Mouse (Mus musculus) kidney, embryonic 16.5 days (tissue): Measurements from ENCODE around the gene Arhgef26. TPM values are rescaled to one million over a fixed set of nuclear protein-coding genes. Genes with fewer than 3 reads are reported as not detected.
A peak's percentile ranks its signal among the peaks of the same experiment; 100 is the strongest.

Source experiments
- ATAC-seq: fragments of 200-750 bp; cut with Nextera tagmentation; 2 replicates; pipeline ENCODE4 v1.8.0; 2017; ENCODE audit warnings: moderate TSS enrichment; ENCODE audit not compliant: low FRiP score, low TSS enrichment
- H3K27ac ChIP-seq: fragments of 300-500 bp; sonication (generic); 2 replicates; pipeline ENCODE4 v1.5.1; 2014; ENCODE audit warnings: low read length
- H3K27me3 ChIP-seq: fragments of 300-500 bp; sonication (generic); 2 replicates; pipeline ENCODE4 v1.6.1; 2014; ENCODE audit warnings: low read length, control low read depth, mixed read lengths; ENCODE audit not compliant: insufficient read depth
- H3K36me3 ChIP-seq: fragments of 300-500 bp; sonication (generic); 2 replicates; pipeline ENCODE4 v1.6.1; 2014; ENCODE audit warnings: low read length, control low read depth, mixed read lengths; ENCODE audit not compliant: insufficient read depth
- H3K4me1 ChIP-seq: fragments of 300-500 bp; sonication (generic); 2 replicates; pipeline ENCODE4 v1.6.1; 2014; ENCODE audit warnings: low read length, control low read depth, mixed read lengths; ENCODE audit not compliant: insufficient read depth
- H3K4me2 ChIP-seq: fragments of 300-500 bp; sonication (generic); replicated peaks from 2 replicates; pipeline ENCODE4 v1.6.1; 2014; ENCODE audit warnings: low read depth, low read length
- H3K4me3 ChIP-seq: fragments of 300-500 bp; sonication (generic); 2 replicates; pipeline ENCODE4 v1.5.1; 2014; ENCODE audit warnings: mild to moderate bottlenecking, low read length
- H3K9ac ChIP-seq: fragments of 300-500 bp; sonication (generic); replicated peaks from 2 replicates; pipeline ENCODE4 v1.6.1; 2014; ENCODE audit warnings: low read length
- H3K9me3 ChIP-seq: fragments of 300-500 bp; sonication (generic); 2 replicates; pipeline ENCODE4 v1.6.1; 2016; ENCODE audit warnings: low read length, control low read depth
- WGBS: fragments of 180-500 bp; shearing (Covaris S2); extraction: QIAGEN DNeasy Blood & Tissue Kit; methylation state at CpG from one replicate; pipeline ENCODE4 v1.1.7; 2014; 5-methylcytosine and 5-hydroxymethylcytosine counted together
- polyA plus RNA-seq: library from polyadenylated mRNA; unstranded; fragments of >200 nt; fragmentation: Nextera tagmentation; extraction: Ambion mirVana; gene quantifications from 2 replicates; pipeline ENCODE4 v1.2.1, GENCODE M21; 2015

Gene Arhgef26
- polyA plus RNA-seq, 1 experiment from 2014 or later, result 10.8 TPM

DNA sequence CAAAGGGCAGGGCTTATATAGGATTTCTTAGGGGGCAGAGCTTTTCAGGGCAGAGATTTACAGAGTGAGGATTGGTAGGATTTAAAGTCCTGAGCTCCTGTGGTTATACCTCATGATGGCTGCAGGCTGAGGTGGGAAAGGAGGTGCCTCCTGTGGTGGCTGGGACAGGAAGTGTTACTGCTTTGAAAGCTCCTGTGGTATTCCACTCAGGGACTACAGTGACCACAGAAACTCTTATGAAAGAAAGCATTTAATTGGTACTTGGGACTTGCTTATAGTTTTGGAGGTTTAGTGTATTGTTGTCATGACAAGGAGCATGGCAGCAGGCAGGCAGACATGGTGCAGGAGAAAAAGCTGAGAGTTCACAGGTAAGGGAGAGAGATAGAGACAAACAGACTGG lies 97.8 kb downstream of the Arhgef26 start:
- Histone ChIP-seq H3K27me3 (no peaks in the 10 kb centered on the region), H3K27ac (no peak overlapping the region), H3K4me2 (no peak overlapping the region), H3K9me3 (no peaks in the 10 kb centered on the region), H3K9ac (no peak overlapping the region), H3K4me3 (no peak overlapping the region), H3K4me1 (no peaks in the 10 kb centered on the region), H3K36me3 (peaks cover 5% of the 10 kb centered on the region; the same call in 1 of the 2 replicates)
- no peak for ATAC-seq

- Histone ChIP-seq H3K4me3 (no peak overlapping the region), H3K9me3 (no peaks in the 10 kb centered on the region), H3K4me1 (no peaks in the 10 kb centered on the region), H3K36me3 (0 out of 2 replicates have a peak, but pooled peaks cover 2% of the 10 kb centered on the region), H3K27ac (peak overlapping the region; percentile 44; the same call in 1 of the 2 replicates), H3K9ac (no peak overlapping the region), H3K27me3 (no peaks in the 10 kb centered on the region), H3K4me2 (no peak overlapping the region)
- ATAC-seq, result peak; percentile 87
- WGBS, result 32% methylated on average over 5 of the region's 5 CpGs
Observed at GRCm38 (mm10) chr3:62440431-62440969, 102.4 kb downstream of the Arhgef26 start.

GRCm38 (mm10) chr3:62443582-62444194 lies 105.5 kb downstream of the Arhgef26 start:
- no peak for ATAC-seq

DNA sequence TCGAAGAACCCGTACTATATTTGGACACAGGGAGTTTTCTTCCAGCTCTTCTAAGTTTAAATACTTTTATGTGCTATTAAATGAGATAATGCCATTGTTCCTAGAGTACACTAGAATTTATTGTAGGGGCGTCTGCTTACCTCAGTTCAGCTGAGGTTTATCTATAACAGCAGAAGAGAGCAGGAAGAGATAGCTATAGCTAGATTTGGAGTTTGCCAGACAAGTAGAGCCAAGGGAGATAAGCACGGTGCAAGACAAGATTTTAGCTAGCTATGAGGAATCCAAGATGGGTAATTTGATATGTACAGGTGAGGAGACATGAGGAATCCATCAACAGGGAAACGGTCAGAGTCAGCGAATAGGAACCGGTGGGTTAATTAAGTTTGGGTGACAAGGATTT lies 108.1 kb downstream of the Arhgef26 start:
- H3K4me1 ChIP-seq, result no peaks in the 10 kb centered on the region
- H3K9ac ChIP-seq, result no peak overlapping the region
- H3K36me3 ChIP-seq, result no peaks in the 10 kb centered on the region
- ATAC-seq, result no peak
- 64% methylated on average over 7 of the region's 7 CpGs for WGBS
- no peaks in the 10 kb centered on the region for H3K9me3 ChIP-seq
- H3K27ac ChIP-seq, result no peak overlapping the region
- H3K4me3 ChIP-seq, result no peak overlapping the region
- H3K4me2 ChIP-seq, result no peak overlapping the region
- H3K27me3 ChIP-seq, result no peaks in the 10 kb centered on the region

More at GRCm38 (mm10) chr3:62443582-62444194, 105.5 kb downstream of the Arhgef26 start:
- WGBS, result 69% methylated on average over 12 of the region's 12 CpGs
- H3K4me1 ChIP-seq, result no peaks in the 10 kb centered on the region
- no peaks in the 10 kb centered on the region for H3K9me3 ChIP-seq
- no peak overlapping the region for H3K4me3 ChIP-seq
- peak overlapping the region; percentile 47; the same call in 1 of the 2 replicates for H3K27ac ChIP-seq
- no peaks in the 10 kb centered on the region for H3K27me3 ChIP-seq
- no peak overlapping the region for H3K4me2 ChIP-seq
- no peak overlapping the region for H3K9ac ChIP-seq
- no peaks in the 10 kb centered on the region for H3K36me3 ChIP-seq

DNA sequence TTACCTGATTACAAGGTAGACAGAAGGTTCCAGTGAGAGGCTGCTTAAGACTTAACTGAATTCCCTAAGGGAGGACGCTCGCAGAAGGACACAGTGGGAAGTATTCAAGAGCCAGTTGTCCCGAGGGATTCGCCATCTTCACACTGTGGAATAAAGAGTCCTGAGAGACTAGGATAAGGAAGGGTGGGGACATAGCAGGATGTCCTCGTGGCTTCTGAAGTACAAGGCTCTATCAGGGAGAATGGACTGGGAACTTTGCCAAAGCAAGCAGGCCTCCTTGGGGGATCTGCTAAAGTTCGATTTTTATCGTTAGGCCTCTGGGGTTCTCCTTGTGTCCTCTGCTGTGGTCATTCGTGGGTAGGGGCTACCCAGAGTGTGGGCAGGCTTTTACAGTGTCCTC lies 109.0 kb downstream of the Arhgef26 start:
- ATAC-seq, result no peak
- Histone ChIP-seq H3K27me3 (no peaks in the 10 kb centered on the region), H3K9me3 (no peaks in the 10 kb centered on the region), H3K27ac (no peak overlapping the region), H3K4me3 (no peak overlapping the region), H3K4me1 (no peaks in the 10 kb centered on the region), H3K4me2 (no peak overlapping the region), H3K9ac (no peak overlapping the region), H3K36me3 (no peaks in the 10 kb centered on the region)
- WGBS, result 63% methylated on average over 8 of the region's 8 CpGs

DNA sequence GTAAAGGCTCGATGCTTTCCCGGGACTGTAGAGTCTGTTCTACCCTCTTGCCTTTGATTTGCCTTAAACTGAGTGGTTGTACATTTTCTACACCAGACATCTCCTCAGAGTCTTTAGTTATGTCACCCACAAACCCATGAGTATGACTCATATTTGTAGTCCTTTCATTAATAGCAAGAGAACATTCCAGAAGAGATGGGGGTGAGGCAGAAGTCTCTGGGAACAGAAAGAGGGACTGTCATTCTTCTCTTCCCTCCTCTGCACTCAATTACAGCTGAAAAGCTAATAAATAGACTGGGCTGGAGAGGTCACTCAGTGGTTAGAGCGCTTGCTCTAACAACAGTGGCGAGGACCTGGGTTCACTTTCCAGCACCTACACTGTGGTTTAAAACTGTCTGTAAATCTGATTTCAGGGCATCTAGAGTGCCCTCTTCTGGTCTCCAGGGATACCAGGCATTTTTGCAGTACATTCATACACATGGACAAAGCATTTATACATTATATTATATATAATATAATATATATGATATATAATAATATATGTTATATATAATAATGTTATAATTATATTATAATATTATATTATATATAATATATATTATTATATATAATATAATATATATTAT lies 111.8 kb downstream of the Arhgef26 start:
- Histone ChIP-seq H3K27ac (no peak overlapping the region), H3K36me3 (no peaks in the 10 kb centered on the region)
- 95% methylated on average over 4 of the region's 4 CpGs for WGBS

DNA sequence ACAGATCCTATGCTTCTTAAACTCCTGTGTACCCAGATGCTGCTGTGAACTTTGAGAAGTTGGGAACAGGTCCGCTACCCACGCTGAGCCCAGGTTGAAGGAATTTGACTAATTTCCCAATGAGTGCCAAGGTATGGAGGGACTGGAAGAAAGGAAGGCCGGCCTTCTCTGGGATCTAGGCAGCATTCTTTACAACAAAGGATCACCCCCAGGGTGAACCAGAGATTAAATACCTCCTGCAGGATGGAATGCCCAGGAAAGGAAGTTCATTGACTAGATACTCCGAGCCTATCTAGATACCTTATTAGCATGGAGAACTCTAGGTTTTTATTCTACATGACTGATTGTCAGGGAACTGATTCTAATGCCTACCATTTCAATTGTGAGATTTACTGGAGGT lies 114.8 kb downstream of the Arhgef26 start:
- no peaks in the 10 kb centered on the region for H3K9me3 ChIP-seq
- H3K4me1 ChIP-seq, result no peaks in the 10 kb centered on the region
- no peaks in the 10 kb centered on the region for H3K27me3 ChIP-seq
- H3K4me2 ChIP-seq, result no peak overlapping the region
- no peak for ATAC-seq
- no peak overlapping the region for H3K9ac ChIP-seq
- WGBS, result 66% methylated on average over 4 of the region's 4 CpGs
- no peaks in the 10 kb centered on the region for H3K36me3 ChIP-seq
- no peak overlapping the region for H3K4me3 ChIP-seq
- H3K27ac ChIP-seq, result no peak overlapping the region

More for the DNA sequence above, 111.8 kb downstream of the Arhgef26 start:
- H3K9ac ChIP-seq, result no peak overlapping the region
- H3K4me2 ChIP-seq, result no peak overlapping the region
- ATAC-seq, result no peak
- no peaks in the 10 kb centered on the region for H3K9me3 ChIP-seq
- H3K4me1 ChIP-seq, result no peaks in the 10 kb centered on the region
- no peaks in the 10 kb centered on the region for H3K27me3 ChIP-seq
- H3K4me3 ChIP-seq, result no peak overlapping the region

GRCm38 (mm10) chr3:62454096-62454495 lies 116.0 kb downstream of the Arhgef26 start:
- no peaks in the 10 kb centered on the region for H3K27me3 ChIP-seq
- no peak overlapping the region for H3K9ac ChIP-seq
- no peaks in the 10 kb centered on the region for H3K36me3 ChIP-seq
- H3K4me1 ChIP-seq, result no peaks in the 10 kb centered on the region
- H3K27ac ChIP-seq, result peak overlapping the region; percentile 68
- ATAC-seq, result no peak
- no peak overlapping the region for H3K4me3 ChIP-seq
- H3K9me3 ChIP-seq, result no peaks in the 10 kb centered on the region
- WGBS, result 38% methylated on average over 3 of the region's 3 CpGs
- no peak overlapping the region for H3K4me2 ChIP-seq

DNA sequence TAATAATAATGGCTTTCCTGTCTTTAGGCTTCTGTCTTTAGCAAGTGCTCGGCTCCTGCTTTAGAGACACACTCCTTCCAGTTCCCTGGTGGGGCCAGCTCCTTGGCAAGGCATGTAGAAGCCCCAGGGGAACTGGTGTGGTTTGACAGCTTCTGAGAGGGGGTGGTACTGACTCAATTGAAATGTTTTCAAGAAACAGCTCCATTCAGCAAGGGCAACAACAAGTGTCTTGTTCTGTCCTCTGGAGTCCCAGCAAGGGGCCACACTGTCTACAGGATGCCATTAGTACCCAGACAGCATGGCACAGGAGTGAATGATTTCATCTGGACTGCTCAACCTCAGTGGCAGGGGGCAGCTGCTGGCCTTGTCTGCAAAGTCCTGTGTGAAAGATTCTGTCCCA lies 117.7 kb downstream of the Arhgef26 start:
- WGBS, result 70% methylated on average over 1 of the region's 1 CpGs

More for the DNA sequence above, 117.7 kb downstream of the Arhgef26 start:
- H3K27me3 ChIP-seq, result no peaks in the 10 kb centered on the region
- H3K36me3 ChIP-seq, result peaks cover 11% of the 10 kb centered on the region; the same call in 1 of the 2 replicates
- H3K9me3 ChIP-seq, result no peaks in the 10 kb centered on the region
- no peak overlapping the region for H3K4me3 ChIP-seq
- no peak overlapping the region for H3K4me2 ChIP-seq
- no peak overlapping the region for H3K9ac ChIP-seq
- no peak overlapping the region for H3K27ac ChIP-seq
- no peaks in the 10 kb centered on the region for H3K4me1 ChIP-seq
- no peak for ATAC-seq
